In the genomic region with DNA sequence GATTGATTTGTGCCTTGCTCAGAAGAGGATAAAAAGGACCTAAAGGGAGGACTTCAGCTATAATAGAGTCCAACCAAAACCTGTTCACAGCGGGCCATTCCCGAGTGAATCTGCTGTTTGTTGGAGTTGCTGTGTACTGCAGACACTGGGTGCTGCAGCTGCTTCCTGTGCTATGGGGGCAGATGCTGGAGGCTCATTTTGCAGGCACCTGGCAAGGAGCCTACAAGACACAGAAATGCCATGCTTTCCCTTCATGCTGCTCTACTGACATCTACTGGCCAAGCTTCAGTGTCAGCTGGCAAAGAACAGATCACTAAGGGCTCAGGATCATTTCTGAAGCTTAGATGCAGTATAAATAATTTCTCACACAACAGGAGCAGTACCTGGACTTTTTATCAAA, we compare ENCODE assay signal across 11 mouse cellular contexts. TPM values are rescaled to one million over a fixed set of nuclear protein-coding genes. Genes with fewer than 3 reads are reported as not detected.
DNase-seq lines count a peak whose midpoint lies in the region; ATAC-seq and TF ChIP-seq lines count a peak whose summit lies in the region.
"Not testable (repeated sequence)": the region's sequence is repeated elsewhere in the genome, so short reads cannot be mapped to it uniquely, and the experiment has no call there.
"Had no signal": no experiment of that assay in that cellular context is flagged by ENCODE, and none has a peak within 500 bp of the region (broad histone marks: within the 10 kb centered on the region; RNA-seq: fewer than 3 reads in every experiment).

No protein-coding gene starts in this region.

- not testable (repeated sequence) for H3K4me1 ChIP-seq in heart, adult 2 months (ENCODE audit: control insufficient read depth, insufficient read depth, low read length); kidney, postnatal 0 days (replicated peaks; ENCODE audit: insufficient read depth, low read length); midbrain, embryonic 16.5 days (ENCODE audit: control insufficient read depth, insufficient read depth, low read length)

- DNase-seq in adrenal gland, adult 8-10 months: peak; percentile 6
- peak; percentile 28 for DNase-seq in embryo, embryonic 10 days (ENCODE audit: low spot score)
- not testable (repeated sequence) for DNase-seq in heart, adult 2 months
- peak; percentile 36 for DNase-seq in kidney, postnatal 0 days (ENCODE audit: low spot score)
- DNase-seq in left cerebral cortex, postnatal 10 days (ENCODE audit: extremely low spot score in 1 of 2, low spot score in 2 of 2): peak; percentile 45 to 58
- DNase-seq in right cerebral cortex, postnatal 4 days: peak; percentile 30

- H3K9ac ChIP-seq in heart, adult 2 months (ENCODE audit: low read depth, low read length); kidney, postnatal 0 days (ENCODE audit: low read depth, low read length); midbrain, embryonic 16.5 days (ENCODE audit: low read depth, low read length): not testable (repeated sequence)

- not testable (repeated sequence) for TF ChIP-seq POLR2A in heart, adult 2 months (IDR thresholded peaks at IDR 0.05; ENCODE audit: insufficient read depth, low read depth, low read length)

- TF ChIP-seq CTCF in heart, adult 2 months (IDR thresholded peaks at IDR 0.05): peak; percentile 34
- TF ChIP-seq CTCF in kidney, postnatal 0 days (IDR thresholded peaks at IDR 0.05; ENCODE audit: low read depth): peak; percentile 65

- 26% methylated on average over 2 of the region's 2 CpGs for WGBS in heart, adult 2 months
- WGBS in kidney, postnatal 0 days: 25% methylated on average over 2 of the region's 2 CpGs
- WGBS in midbrain, embryonic 16.5 days: 30% methylated on average over 2 of the region's 2 CpGs

- H3K27ac ChIP-seq in heart, adult 2 months; kidney, postnatal 0 days; midbrain, embryonic 16.5 days (ENCODE audit: low read length): not testable (repeated sequence)

- not testable (repeated sequence) for ATAC-seq in kidney, postnatal 0 days (replicated peaks; ENCODE audit: low FRiP score, low read depth)
- ATAC-seq in midbrain, embryonic 16.5 days: 0 out of 2 replicates have a peak, but pooled peaks have one; percentile 70

- H3K4me2 ChIP-seq in kidney, postnatal 0 days (ENCODE audit: low read length); midbrain, embryonic 16.5 days (ENCODE audit: low read length): not testable (repeated sequence)

- not testable (repeated sequence) for H3K79me2 ChIP-seq in heart, adult 2 months (replicated peaks; ENCODE audit: control insufficient read depth, insufficient read depth, low read length)

- intact Hi-C loops in heart, adult 2 months (cut with DNase I); left cerebral cortex, postnatal 10 days (cut with DNase I): not testable (repeated sequence)

- not testable (repeated sequence) for H3K9me3 ChIP-seq in kidney, postnatal 0 days (replicated peaks; ENCODE audit: low read length); midbrain, embryonic 16.5 days (replicated peaks; ENCODE audit: control insufficient read depth, low read length, poor library complexity, severe bottlenecking)

- H3K27me3 ChIP-seq in heart, adult 2 months (ENCODE audit: control insufficient read depth, insufficient read depth, low read length); kidney, postnatal 0 days (ENCODE audit: insufficient read depth, low read length); midbrain, embryonic 16.5 days (ENCODE audit: control insufficient read depth, insufficient read depth, low read depth, low read length): not testable (repeated sequence)

- H3K4me3 ChIP-seq in heart, adult 2 months; kidney, postnatal 0 days (replicated peaks; ENCODE audit: low read depth, low read length); midbrain, embryonic 16.5 days (ENCODE audit: low read depth, low read length): not testable (repeated sequence)

- H3K36me3 ChIP-seq in heart, adult 2 months (ENCODE audit: control insufficient read depth, insufficient read depth, low read length); kidney, postnatal 0 days (ENCODE audit: insufficient read depth, low read length); midbrain, embryonic 16.5 days (ENCODE audit: control insufficient read depth, insufficient read depth, low read length): not testable (repeated sequence)

- TF ChIP-seq EP300 in heart, adult 2 months (IDR thresholded peaks at IDR 0.05; ENCODE audit: insufficient read depth, low read depth, low read length): not testable (repeated sequence)

RNA-seq across cellular contexts. Expression of a gene that starts 8.5 kb away (rescaled TPM):
- not detected for total RNA-seq in adrenal gland, adult 8-10 months (2022)
- total RNA-seq in heart, adult 2 months (2021): not detected
- not detected in 2 replicates for polyA plus RNA-seq in heart, adult 2 months (2012; rRNA removed)
- polyA plus RNA-seq in kidney, postnatal 0 days (2015; fragmentation: Nextera tagmentation; extraction: Ambion mirVana): not detected in 2 replicates
- total RNA-seq in left cerebral cortex, postnatal 10 days (2021): not detected
- polyA plus RNA-seq in midbrain, embryonic 16.5 days (2015; fragmentation: Nextera tagmentation; extraction: Ambion mirVana): not detected in 2 replicates
- polyA plus RNA-seq: forebrain, embryonic 10.5 days; liver, embryonic 11.5 days; midbrain, embryonic 10.5 days; urinary bladder, adult 2 months had no signal

RNA-seq across cellular contexts. Expression of a gene that starts 47.7 kb away (rescaled TPM):
- not detected for total RNA-seq in adrenal gland, adult 8-10 months (2022)
- total RNA-seq in heart, adult 2 months (2021): not detected
- polyA plus RNA-seq in heart, adult 2 months (2012; rRNA removed): not detected in 2 replicates
- not detected in 2 replicates for polyA plus RNA-seq in kidney, postnatal 0 days (2015; fragmentation: Nextera tagmentation; extraction: Ambion mirVana)
- not detected for total RNA-seq in left cerebral cortex, postnatal 10 days (2021)
- polyA plus RNA-seq in midbrain, embryonic 16.5 days (2015; fragmentation: Nextera tagmentation; extraction: Ambion mirVana): not detected in 2 replicates
- polyA plus RNA-seq: forebrain, embryonic 10.5 days; liver, embryonic 11.5 days; midbrain, embryonic 10.5 days; urinary bladder, adult 2 months had no signal
